Mouse (Mus musculus) kidney, embryonic 16.5 days (tissue): ENCODE results near the gene Arhgap35. TPM values are rescaled to one million over a fixed set of nuclear protein-coding genes. Genes with fewer than 3 reads are reported as not detected.

Source experiments
- polyA plus RNA-seq: library from polyadenylated mRNA; unstranded; fragments of >200 nt; fragmentation: Nextera tagmentation; extraction: Ambion mirVana; gene quantifications from 2 replicates; pipeline ENCODE4 v1.2.1, GENCODE M21; 2015

Gene Arhgap35
- polyA plus RNA-seq, 1 experiment from 2014 or later, result 17.3 TPM

Other genes starting within 250 kb of the Arhgap35 start
- 337 and 347 TPM in 2 replicates for gene Sae1, start 227.2 kb downstream of the Arhgap35 start, polyA plus RNA-seq
- gene Zc3h4, start 214.1 kb downstream of the Arhgap35 start, polyA plus RNA-seq, result 14.8 and 14.9 TPM in 2 replicates
- gene Tmem160, start 162.2 kb downstream of the Arhgap35 start, polyA plus RNA-seq, result 50.7 and 54.6 TPM in 2 replicates
- gene Npas1, start 137.3 kb downstream of the Arhgap35 start, polyA plus RNA-seq, result 0.41 and 0.42 TPM in 2 replicates
- gene Ceacam15, start 60.7 kb upstream of the Arhgap35 start, polyA plus RNA-seq, result not detected in 2 replicates
- gene Ceacam9, start 106.9 kb upstream of the Arhgap35 start, polyA plus RNA-seq, result not detected in 2 replicates
- 269 and 282 TPM in 2 replicates for gene Ap2s1, start 123.4 kb upstream of the Arhgap35 start, polyA plus RNA-seq
- 49.2 and 51.0 TPM in 2 replicates for gene Slc1a5, start 166.3 kb upstream of the Arhgap35 start, polyA plus RNA-seq
- gene Strn4, start 200.9 kb upstream of the Arhgap35 start, polyA plus RNA-seq, result 98.4 and 111 TPM in 2 replicates
- 36.3 and 36.6 TPM in 2 replicates for gene Fkrp, start 201.7 kb upstream of the Arhgap35 start, polyA plus RNA-seq
- 16.2 and 17.8 TPM in 2 replicates for gene Prkd2, start 227.9 kb upstream of the Arhgap35 start, polyA plus RNA-seq